Mouse (Mus musculus) layer of hippocampus, adult 9-10 months (tissue): Measurements from ENCODE around the gene Ptges.
"Not testable (repeated sequence)": the region's sequence is repeated elsewhere in the genome, so short reads cannot be mapped to it uniquely, and the experiment has no call there.

Experiments
- DNase-seq: peaks from one replicate; pipeline ENCODE4 v3.0.0; 2022; ENCODE audit warnings: low spot score

The Ptges gene

GRCm38 (mm10) chr2:30929483-30930045 is at the start of gene Ptges:
TSS of gene Ptges (minus strand) at chr2:30929863.
- no peak for DNase-seq

GRCm38 (mm10) chr2:30967352-30968327 is 38.0 kb upstream of the Ptges start, which contains the start of gene Tor1a:
TSS of gene Tor1a (minus strand) at chr2:30967933.
- peak; percentile 84 for DNase-seq

- no peak for DNase-seq
Measured at GRCm38 (mm10) chr2:30966826-30967225, 37.2 kb upstream of the Ptges start.

GRCm38 (mm10) chr2:30965627-30966026 is 36.0 kb upstream of the Ptges start:
- DNase-seq, result no peak

GRCm38 (mm10) chr2:30962570-30963254 is 33.0 kb upstream of the Ptges start:
- no peak for DNase-seq

DNA sequence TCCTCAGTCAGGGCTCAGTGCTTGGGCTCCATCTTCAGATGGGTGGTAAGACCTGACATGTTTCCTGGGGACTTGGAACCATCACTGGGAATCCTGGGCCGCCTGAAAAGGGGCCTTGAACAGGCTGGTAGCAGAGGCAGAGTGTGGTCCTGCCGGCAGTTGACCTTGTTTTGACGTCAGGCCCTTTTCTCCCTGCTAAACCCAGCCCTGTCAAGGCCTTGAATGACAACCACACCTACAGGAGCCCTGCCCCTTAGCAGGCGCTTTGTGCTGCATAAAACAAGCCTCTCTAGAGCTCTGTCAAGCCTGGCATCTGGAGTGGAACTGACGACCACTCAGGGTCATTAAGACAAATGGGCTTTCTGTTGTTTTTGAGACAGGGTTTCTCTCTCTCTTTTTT is 30.2 kb upstream of the Ptges start:
- DNase-seq, result no peak

- DNase-seq, result no peak
Measured at GRCm38 (mm10) chr2:30958726-30959125, 29.1 kb upstream of the Ptges start.

- DNase-seq, result no peak
Measured at GRCm38 (mm10) chr2:30957511-30957910, 27.8 kb upstream of the Ptges start.

GRCm38 (mm10) chr2:30954797-30955196 is 25.1 kb upstream of the Ptges start:
- no peak for DNase-seq

- no peak for DNase-seq
Measured at GRCm38 (mm10) chr2:30952824-30953490, 23.3 kb upstream of the Ptges start, which contains the start of gene Tor1b. TSS of gene Tor1b (plus strand) at chr2:30952959.

GRCm38 (mm10) chr2:30952457-30952823 is 22.8 kb upstream of the Ptges start:
- DNase-seq, result no peak

GRCm38 (mm10) chr2:30942603-30943011 is 12.9 kb upstream of the Ptges start:
- no peak for DNase-seq

DNA sequence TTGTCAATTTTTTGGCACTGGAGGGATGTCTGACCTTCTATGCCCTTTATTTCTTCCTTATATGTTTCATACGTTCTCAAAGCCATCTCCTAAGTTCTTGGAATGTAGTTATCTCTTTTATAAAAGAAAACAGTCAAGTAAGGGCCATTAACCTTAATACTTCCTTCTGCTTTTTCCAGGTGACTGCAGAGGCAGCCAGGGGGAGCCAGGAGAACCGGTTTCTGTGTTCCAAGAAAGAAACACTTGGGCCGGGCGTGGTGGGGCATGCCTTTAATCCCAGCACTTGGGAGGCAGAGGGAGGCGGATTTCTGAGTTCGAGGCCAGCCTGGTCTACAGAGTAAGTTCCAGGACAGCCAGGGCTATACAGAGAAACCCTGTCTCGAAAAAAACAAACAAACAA is 12.5 kb upstream of the Ptges start:
- DNase-seq, result not testable (repeated sequence)

GRCm38 (mm10) chr2:30941586-30941985 is 11.9 kb upstream of the Ptges start:
- no peak for DNase-seq

GRCm38 (mm10) chr2:30938574-30938991 is 8.9 kb upstream of the Ptges start:
- DNase-seq, result no peak

GRCm38 (mm10) chr2:30937731-30938130 is 8.1 kb upstream of the Ptges start:
- no peak for DNase-seq

GRCm38 (mm10) chr2:30936808-30937207 is 7.1 kb upstream of the Ptges start:
- no peak for DNase-seq

- DNase-seq, result peak; percentile 73
Measured at GRCm38 (mm10) chr2:30933917-30934450, 4.3 kb upstream of the Ptges start.

- DNase-seq, result no peak
Measured at GRCm38 (mm10) chr2:30933032-30933431, 3.4 kb upstream of the Ptges start.

DNA sequence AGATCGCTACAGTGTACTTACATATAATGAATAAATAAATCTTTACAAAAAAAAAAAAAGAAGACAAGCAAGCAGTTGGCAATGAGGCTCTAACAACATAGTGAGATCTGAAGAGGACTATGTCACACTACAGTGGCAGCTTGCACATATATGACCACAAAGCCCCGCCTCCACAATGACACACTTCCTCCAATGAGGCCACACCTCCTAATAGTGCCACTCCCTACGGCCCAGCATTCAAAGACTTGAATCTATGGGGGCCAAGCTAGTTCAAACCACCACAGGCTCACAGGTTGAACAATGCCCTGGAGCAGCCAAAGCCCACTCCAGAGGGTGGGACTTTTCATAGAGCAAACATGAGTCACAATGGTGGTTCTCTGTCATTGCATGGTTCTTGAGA is 2.3 kb upstream of the Ptges start:
- DNase-seq, result no peak

- DNase-seq, result not testable (repeated sequence)
Measured at GRCm38 (mm10) chr2:30930846-30931245, 1.2 kb upstream of the Ptges start.
